Mouse (Mus musculus): ENCODE data around the gene Mon1a. TPM values are rescaled to one million over a fixed set of nuclear protein-coding genes. Genes with fewer than 3 reads are reported as not detected.

The Mon1a gene
- polyA plus RNA-seq, 1 experiment from 2014 or later: 16.6 TPM

DNA sequence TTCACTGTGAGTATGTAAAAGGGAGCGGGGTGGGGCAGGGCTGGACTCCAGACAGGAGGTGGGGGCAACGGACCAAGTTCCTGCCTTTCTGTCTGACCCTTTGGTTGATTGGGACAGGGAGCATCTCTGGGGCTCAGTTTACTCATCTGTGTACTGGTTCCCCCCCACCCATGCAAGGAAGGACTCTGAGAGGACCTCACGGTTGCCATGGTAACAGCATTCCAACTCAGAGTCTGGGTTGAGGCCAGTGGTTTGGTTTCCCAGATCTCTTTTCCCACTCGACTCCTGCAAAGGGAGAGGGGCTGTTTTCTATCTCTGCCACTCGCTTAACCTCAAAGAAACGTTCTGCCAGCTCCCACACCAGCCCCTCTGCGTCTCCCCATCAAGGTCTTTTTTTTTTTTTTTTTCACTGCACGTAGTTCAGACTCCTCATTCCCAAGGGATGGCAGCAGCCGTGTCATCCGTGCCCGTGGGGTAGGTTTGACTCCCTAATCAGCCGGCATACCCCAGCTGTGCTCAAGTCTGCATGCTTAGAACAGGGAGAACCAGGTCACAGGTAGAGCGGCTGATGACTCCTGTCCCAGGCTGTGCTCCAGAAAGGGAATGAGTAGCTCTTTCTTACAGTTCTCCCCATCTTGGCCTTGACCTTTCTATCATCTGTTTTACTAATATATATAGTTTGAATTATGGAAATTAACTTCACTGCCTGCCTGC, 30.1 kb downstream of the Mon1a start:
- Histone ChIP-seq H3K4me3 (no peak overlapping the region), H3K36me3 (no peaks in the 10 kb centered on the region), H3K27ac (no peak overlapping the region), H3K4me1 (replicated peaks) (peaks cover 13% of the 10 kb centered on the region), H3K9me3 (no peaks in the 10 kb centered on the region), H3K27me3 (ENCODE audit: insufficient read depth, poor library complexity, severe bottlenecking) (0 out of 2 replicates have a peak, but pooled peaks cover 16% of the 10 kb centered on the region)
- 43% methylated on average over 13 of the region's 13 CpGs for WGBS
- no peak for DNase-seq (ENCODE audit: low spot score)

DNA sequence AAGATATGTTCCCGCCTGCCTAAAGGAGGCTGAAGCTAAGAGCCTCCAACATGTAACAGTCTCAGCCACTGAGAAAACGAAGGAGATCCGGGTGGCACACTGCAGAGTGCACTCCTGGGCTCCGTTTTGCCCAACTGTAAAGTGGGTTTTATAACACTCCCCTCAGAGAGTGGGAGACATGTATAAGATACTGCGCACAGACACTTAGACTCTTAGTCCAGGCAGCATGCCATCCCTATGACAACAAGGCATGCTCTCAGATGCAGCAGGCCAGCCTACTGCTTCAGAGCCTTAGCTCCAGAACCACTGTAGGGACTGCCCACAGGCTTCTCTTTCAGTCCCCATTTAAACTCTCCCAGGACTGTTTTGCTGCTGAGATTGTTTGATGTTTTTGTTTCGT, 30.9 kb downstream of the Mon1a start:
- 84% methylated on average over 6 of the region's 6 CpGs for WGBS
- H3K27ac ChIP-seq: no peak overlapping the region
- H3K9me3 ChIP-seq: no peaks in the 10 kb centered on the region
- H3K36me3 ChIP-seq: no peaks in the 10 kb centered on the region
- peaks cover 13% of the 10 kb centered on the region; the same call in 1 of the 2 replicates for H3K27me3 ChIP-seq (ENCODE audit: insufficient read depth, poor library complexity, severe bottlenecking)
- no peak for DNase-seq (ENCODE audit: low spot score)
- H3K4me3 ChIP-seq: no peak overlapping the region
- H3K4me1 ChIP-seq (replicated peaks): peaks cover 20% of the 10 kb centered on the region

DNA sequence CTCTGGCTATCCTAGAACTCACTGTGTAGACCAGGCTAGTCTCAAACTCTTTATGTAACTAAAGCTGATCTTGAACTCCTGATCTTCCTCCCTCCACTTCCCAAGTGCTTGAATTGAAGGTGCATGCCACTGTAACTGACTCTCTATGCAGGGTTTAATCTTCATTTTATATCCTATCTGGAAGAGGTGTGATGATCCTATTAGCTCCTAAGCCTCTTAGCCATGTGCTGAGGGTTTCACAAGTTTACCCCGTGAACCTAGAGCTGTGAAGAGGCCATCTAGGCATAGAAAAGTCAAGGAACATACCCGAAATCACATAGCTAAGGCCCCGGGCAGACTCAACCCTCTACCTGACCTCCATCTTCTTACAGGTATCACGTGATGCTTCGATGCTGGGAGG, 31.5 kb downstream of the Mon1a start:
- peaks cover 26% of the 10 kb centered on the region for H3K4me1 ChIP-seq (replicated peaks)
- peaks cover 13% of the 10 kb centered on the region; the same call in 1 of the 2 replicates for H3K27me3 ChIP-seq (ENCODE audit: insufficient read depth, poor library complexity, severe bottlenecking)
- WGBS: 79% methylated on average over 5 of the region's 5 CpGs
- H3K36me3 ChIP-seq: no peaks in the 10 kb centered on the region
- H3K9me3 ChIP-seq: no peaks in the 10 kb centered on the region
- H3K27ac ChIP-seq: no peak overlapping the region
- no peak overlapping the region for H3K4me3 ChIP-seq
- no peak for DNase-seq (ENCODE audit: low spot score)

DNA sequence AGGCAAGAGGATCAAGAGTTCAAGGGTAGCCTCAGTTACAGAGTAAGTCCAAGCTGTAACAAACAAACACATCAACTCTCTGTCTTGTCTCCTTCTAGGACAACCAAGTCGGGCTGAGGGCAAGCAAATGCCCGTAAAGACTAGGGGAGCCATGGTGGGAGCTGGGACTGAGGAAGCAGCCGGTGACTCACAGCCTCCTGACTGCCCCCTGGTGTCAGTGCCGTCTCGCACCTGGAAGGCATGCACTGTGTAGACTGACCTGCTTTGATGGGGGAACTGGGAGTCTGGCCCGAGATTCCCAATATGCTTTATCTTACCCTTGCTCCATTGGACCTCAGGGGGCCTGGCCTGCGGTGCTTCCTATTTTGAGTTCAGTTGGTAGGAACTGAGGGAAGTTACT, 35.1 kb downstream of the Mon1a start:
- no peaks in the 10 kb centered on the region for H3K9me3 ChIP-seq
- H3K36me3 ChIP-seq: no peaks in the 10 kb centered on the region
- peaks cover 8% of the 10 kb centered on the region; the same call in 1 of the 2 replicates for H3K27me3 ChIP-seq (ENCODE audit: insufficient read depth, poor library complexity, severe bottlenecking)
- H3K27ac ChIP-seq: no peak overlapping the region
- no peak for DNase-seq (ENCODE audit: low spot score)
- 28% methylated on average over 7 of the region's 7 CpGs for WGBS
- H3K4me3 ChIP-seq: no peak overlapping the region
- H3K4me1 ChIP-seq (replicated peaks): peaks cover 43% of the 10 kb centered on the region

DNA sequence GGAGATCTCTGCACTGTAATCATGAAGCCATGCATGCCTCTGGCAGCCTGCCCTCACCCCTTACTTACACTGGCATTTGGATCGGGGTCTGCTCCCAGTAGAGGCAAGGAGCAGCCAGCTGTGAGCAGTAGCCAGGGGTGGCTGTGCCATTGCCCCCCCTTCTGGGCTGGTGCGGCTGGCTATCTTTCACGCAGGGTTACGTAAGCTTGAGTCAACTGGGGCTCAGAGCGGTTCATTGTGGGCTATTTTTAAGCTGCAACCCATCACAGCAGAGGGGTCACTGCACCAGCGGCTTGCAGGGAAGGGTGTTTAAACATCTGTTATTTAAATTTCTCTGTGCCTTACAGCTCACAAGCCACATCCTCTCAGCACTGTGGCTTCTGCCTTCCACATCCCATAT, 36.0 kb downstream of the Mon1a start:
- Histone ChIP-seq H3K4me3 (no peak overlapping the region), H3K36me3 (no peaks in the 10 kb centered on the region), H3K27me3 (ENCODE audit: insufficient read depth, poor library complexity, severe bottlenecking) (peaks cover 8% of the 10 kb centered on the region; the same call in 1 of the 2 replicates), H3K27ac (0 out of 2 replicates have a peak overlapping the region, but pooled peaks have one; percentile 72), H3K4me1 (replicated peaks) (peaks cover 44% of the 10 kb centered on the region), H3K9me3 (no peaks in the 10 kb centered on the region)
- no peak for DNase-seq (ENCODE audit: low spot score)
- 59% methylated on average over 6 of the region's 6 CpGs for WGBS

DNA sequence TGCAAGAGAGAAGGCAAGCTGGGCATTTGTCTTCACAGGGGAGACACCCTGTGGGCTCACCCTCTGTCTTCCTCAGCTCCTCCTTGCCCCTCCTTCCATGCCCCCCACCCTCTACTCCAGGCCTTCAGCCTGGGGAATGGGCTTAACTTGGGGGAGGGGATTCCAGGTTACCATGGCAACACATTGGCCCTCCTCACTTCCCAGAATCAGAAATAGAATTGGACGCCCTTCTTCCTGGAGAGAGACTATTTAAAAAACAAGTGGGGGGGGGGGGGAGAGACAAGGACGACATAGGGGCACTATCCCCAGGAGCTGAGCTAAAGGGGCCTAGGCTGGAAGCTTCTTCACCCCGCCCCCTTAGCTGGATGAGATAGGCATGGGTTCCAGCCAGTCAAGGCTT, 37.3 kb downstream of the Mon1a start:
- Histone ChIP-seq H3K36me3 (no peaks in the 10 kb centered on the region), H3K27me3 (ENCODE audit: insufficient read depth, poor library complexity, severe bottlenecking) (peaks cover 8% of the 10 kb centered on the region; the same call in 1 of the 2 replicates), H3K27ac (peak overlapping the region; percentile 72), H3K9me3 (no peaks in the 10 kb centered on the region), H3K4me1 (replicated peaks) (peaks cover 45% of the 10 kb centered on the region), H3K4me3 (no peak overlapping the region)
- no peak for DNase-seq (ENCODE audit: low spot score)
- WGBS: 31% methylated on average over 3 of the region's 3 CpGs

DNA sequence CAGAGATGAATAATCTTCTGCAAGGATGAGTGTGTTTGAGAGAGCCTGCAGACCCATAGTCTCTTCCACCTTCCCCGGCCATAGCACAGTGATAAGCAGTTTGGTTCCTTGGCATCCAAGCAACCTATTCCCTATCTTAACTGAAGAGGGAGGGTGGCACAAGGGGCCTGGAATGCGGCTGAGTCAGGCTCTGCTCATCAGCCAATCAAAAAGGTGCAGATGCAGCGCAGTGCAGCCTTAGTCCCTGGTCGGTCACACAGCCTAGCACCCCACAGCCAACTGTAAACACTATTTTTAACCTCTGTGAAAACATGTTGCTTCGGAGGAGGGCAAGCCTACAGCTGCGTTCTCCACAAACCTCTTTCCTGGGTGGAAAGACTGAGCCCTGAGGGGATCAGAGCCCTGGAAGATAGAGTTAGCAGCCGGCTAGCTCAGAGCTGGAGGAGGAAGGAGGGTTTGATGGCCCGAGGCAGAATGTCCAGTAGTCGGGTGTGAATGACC, 39.0 kb downstream of the Mon1a start:
- Histone ChIP-seq H3K4me3 (no peak overlapping the region), H3K4me1 (replicated peaks) (peaks cover 53% of the 10 kb centered on the region), H3K27ac (no peak overlapping the region), H3K36me3 (no peaks in the 10 kb centered on the region), H3K27me3 (ENCODE audit: insufficient read depth, poor library complexity, severe bottlenecking) (no peaks in the 10 kb centered on the region; the same call in 1 of the 2 replicates), H3K9me3 (no peaks in the 10 kb centered on the region)
- WGBS: 50% methylated on average over 9 of the region's 9 CpGs
- no peak for DNase-seq (ENCODE audit: low spot score)

DNA sequence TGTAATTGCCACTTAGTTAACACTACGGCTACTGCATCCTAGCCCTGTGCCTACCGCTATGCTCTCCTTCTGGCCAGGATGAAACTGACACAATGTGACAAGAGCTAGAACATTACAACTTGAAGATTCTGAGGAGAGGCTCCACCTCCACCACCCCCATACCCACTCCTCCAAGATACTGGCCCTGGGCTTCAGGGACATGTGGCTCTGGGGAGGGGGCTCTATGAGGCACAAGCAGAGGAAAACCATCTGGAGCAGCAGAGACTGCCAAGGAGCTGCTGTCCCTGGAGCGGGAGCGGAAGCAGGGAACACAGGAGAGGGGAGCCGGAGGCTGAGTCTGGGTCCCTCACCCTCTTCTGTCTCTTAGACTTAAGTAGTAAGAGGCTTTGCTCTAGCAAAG, 39.8 kb downstream of the Mon1a start:
- 89% methylated on average over 5 of the region's 5 CpGs for WGBS
- Histone ChIP-seq H3K27ac (no peak overlapping the region), H3K4me3 (no peak overlapping the region), H3K36me3 (no peaks in the 10 kb centered on the region), H3K9me3 (no peaks in the 10 kb centered on the region), H3K27me3 (ENCODE audit: insufficient read depth, poor library complexity, severe bottlenecking) (no peaks in the 10 kb centered on the region; the same call in 1 of the 2 replicates), H3K4me1 (replicated peaks) (peaks cover 60% of the 10 kb centered on the region)
- no peak for DNase-seq (ENCODE audit: low spot score)

DNA sequence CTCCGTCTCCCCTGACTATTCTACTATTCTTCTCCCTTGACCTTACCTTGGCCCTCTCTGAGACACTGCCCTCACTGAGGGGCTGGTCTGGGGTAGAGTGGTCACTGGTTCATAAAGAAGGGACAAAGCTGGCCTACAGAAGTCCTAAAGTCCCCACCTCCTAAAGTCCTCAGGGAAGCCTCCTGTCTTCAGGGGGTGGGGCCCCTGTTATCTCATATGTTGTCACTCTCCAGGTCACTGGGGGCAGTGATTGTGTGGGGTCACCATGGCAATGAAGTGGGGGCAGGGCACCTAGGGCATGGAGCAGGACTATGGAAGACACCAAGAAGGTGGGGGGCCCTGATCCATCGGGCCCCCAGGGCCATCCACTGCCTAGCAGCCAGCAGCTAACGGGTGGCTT, 40.2 kb downstream of the Mon1a start, which contains the start of gene Actl11:
TSS of gene Actl11 (plus strand) at position 301 of the 400 bp plus-strand sequence.
- H3K4me3 ChIP-seq: no peak within 1 kb of the TSS
- H3K4me1 ChIP-seq (replicated peaks): peaks cover 57% of the 10 kb centered on the region
- no peaks in the 10 kb centered on the region; the same call in 1 of the 2 replicates for H3K27me3 ChIP-seq (ENCODE audit: insufficient read depth, poor library complexity, severe bottlenecking)
- peak within 1 kb of the TSS; percentile 29; the same call in 1 of the 2 replicates for H3K27ac ChIP-seq
- no peak for DNase-seq (ENCODE audit: low spot score)
- WGBS: 68% methylated on average over 3 of the region's 3 CpGs
- no peaks in the 10 kb centered on the region for H3K9me3 ChIP-seq
- H3K36me3 ChIP-seq: no peaks in the 10 kb centered on the region

DNA sequence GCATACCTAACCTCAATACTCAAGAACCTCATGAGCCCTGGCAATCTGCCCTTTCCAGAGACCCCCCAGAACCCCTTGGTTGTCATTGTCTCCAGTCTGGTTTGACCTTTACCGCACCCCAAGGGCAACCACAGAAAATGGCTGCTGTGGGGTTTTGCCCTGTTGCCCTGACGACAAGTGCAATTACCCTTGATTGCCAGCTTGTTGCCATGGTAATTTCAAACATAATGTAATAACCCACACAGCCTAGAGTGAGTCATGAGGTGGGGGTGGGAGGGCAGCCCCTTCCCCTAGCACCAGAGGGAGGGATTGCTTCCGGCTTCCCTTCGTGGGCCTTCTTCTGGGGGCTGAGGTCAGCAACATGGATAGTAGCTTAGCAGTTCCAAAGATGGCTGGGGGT, 44.3 kb downstream of the Mon1a start:
- no peak overlapping the region for H3K27ac ChIP-seq
- 71% methylated on average over 4 of the region's 4 CpGs for WGBS
- DNase-seq (ENCODE audit: low spot score): no peak

DNA sequence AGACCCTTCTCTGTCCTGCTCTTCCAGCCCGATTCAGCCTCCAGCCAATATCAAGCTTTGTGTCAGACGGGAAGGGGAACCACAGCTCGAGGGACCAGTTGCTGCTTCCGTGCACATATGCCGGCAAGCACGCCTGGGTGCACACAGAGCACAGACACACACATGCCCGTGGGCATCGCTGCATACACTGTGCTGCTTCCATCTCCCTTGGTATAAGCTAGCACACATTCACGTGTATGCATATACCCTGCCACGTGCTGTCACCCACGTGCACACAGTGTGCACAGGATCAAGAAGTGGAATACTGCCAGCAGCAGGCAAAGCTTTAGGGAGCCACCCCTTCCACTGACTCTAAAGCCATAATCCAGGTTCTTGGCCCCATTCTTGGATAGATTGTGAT, 46.2 kb downstream of the Mon1a start:
- Histone ChIP-seq H3K27ac (no peak overlapping the region), H3K36me3 (no peaks in the 10 kb centered on the region), H3K4me3 (no peak overlapping the region), H3K9me3 (no peaks in the 10 kb centered on the region), H3K4me1 (replicated peaks) (peaks cover 44% of the 10 kb centered on the region), H3K27me3 (ENCODE audit: insufficient read depth, poor library complexity, severe bottlenecking) (peaks cover 52% of the 10 kb centered on the region)
- no peak for DNase-seq (ENCODE audit: low spot score)
- 90% methylated on average over 11 of the region's 11 CpGs for WGBS

More for the DNA sequence above, 44.3 kb downstream of the Mon1a start:
- Histone ChIP-seq H3K27me3 (ENCODE audit: insufficient read depth, poor library complexity, severe bottlenecking) (peaks cover 33% of the 10 kb centered on the region), H3K36me3 (no peaks in the 10 kb centered on the region), H3K4me1 (replicated peaks) (peaks cover 48% of the 10 kb centered on the region), H3K9me3 (no peaks in the 10 kb centered on the region), H3K4me3 (no peak overlapping the region)

DNA sequence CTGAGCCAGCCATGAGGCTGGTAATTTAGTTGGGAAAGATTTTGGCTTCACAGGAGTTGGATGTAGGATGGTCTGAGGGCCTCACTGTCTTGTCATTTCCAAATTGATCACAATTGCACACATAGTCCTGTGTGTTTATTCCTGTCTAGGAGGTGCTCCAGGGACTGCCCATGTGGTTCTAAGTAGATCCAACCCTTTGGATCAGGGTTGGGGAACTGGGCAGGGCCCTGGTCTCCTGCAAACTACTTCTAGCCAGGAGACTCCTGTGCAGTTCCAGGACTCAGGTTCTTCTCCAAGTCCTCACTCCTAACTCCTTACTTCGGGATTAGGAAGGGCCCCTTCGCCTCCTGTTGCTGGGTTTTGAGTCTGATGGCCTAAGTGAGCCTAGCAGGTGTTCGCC, 47.4 kb downstream of the Mon1a start, which contains the start of gene Camkv:
TSS of gene Camkv (plus strand) at position 301 of the 400 bp plus-strand sequence.
- peaks cover 42% of the 10 kb centered on the region for H3K4me1 ChIP-seq (replicated peaks)
- DNase-seq (ENCODE audit: low spot score): no peak
- H3K9me3 ChIP-seq: no peaks in the 10 kb centered on the region
- 6% methylated on average over 3 of the region's 3 CpGs for WGBS
- H3K36me3 ChIP-seq: no peaks in the 10 kb centered on the region
- peaks cover 52% of the 10 kb centered on the region for H3K27me3 ChIP-seq (ENCODE audit: insufficient read depth, poor library complexity, severe bottlenecking)
- H3K4me3 ChIP-seq: peak within 1 kb of the TSS; percentile 69
- H3K27ac ChIP-seq: peak within 1 kb of the TSS; percentile 87

DNA sequence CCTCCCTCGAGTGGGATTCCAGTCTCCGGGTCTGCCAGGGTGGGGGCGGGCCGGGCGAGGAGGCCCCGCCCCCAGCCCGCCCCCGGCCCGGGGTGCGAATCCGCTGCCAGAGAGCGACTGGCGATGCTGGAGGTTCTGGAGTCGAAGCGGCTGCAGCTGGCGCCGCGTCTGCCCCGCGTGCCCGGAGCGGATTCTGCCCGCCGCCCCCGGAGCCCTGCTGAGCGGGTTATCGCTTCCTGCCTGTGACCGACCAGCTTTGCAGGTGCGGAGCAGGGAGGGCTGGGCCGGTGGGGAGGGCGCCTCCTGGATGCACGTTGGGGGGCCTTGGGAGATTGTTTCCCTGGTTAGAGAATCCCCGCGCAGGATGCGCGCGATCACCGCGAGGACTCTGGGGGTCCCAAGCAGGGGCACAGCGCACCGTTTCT, 47.9 kb downstream of the Mon1a start:
- peaks cover 52% of the 10 kb centered on the region for H3K27me3 ChIP-seq (ENCODE audit: insufficient read depth, poor library complexity, severe bottlenecking)
- H3K4me3 ChIP-seq: peak overlapping the region; percentile 69
- H3K9me3 ChIP-seq: no peaks in the 10 kb centered on the region
- peak overlapping the region; percentile 87 for H3K27ac ChIP-seq
- H3K36me3 ChIP-seq: no peaks in the 10 kb centered on the region
- H3K4me1 ChIP-seq (replicated peaks): peaks cover 39% of the 10 kb centered on the region
- under 1% methylated on average over 41 of the region's 41 CpGs for WGBS
- DNase-seq (ENCODE audit: low spot score): peak; percentile 56

All from hindbrain, embryonic 10.5 days (tissue).